Mouse (Mus musculus) left cerebral cortex, postnatal 10 days (tissue): ENCODE measurements around the gene Fbxl3. TPM values are rescaled to one million over a fixed set of nuclear protein-coding genes. Genes with fewer than 3 reads are reported as not detected.

Experiments
- DNase-seq, 2 experiments: peaks; one replicate each; pipeline ENCODE4 v3.0.0; 2021 to 2022; ENCODE audit warnings: low spot score in 2 of 2, mixed read lengths in 1 of 2; ENCODE audit errors: extremely low spot score in 1 of 2
- intact Hi-C: fragments of 180-260 bp; cut with DNase I; formaldehyde crosslinking; loops from one replicate; pipeline ENCODE4 v1.15.1; 2025
- total RNA-seq, 2 experiments: library from RNA; stranded (reverse); gene quantifications; 2 replicates each; pipeline ENCODE4 v1.2.3; 2021

Fbxl3 gene
- total RNA-seq, 2 experiments from 2014 or later: 62.5 to 70.3 TPM

DNA sequence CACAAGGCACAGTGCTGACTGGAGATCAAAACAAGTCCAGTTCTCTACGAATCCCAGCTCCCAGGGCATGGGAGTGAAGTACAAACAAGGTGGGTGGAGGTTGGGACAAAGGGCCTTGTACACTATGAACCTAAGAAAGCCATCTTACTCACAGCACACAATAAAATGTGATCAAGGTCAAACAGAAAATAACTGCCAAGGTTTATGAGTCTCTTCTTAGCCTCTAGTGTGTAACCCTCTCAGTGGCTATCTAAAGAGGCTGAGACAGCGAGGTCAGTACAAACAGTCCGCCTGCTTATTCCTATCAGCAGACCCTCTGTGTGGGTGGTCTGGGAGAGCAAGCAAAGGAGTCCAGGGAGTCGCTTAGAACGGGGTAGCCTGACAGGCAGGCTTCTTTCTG lies 11.5 kb downstream of the Fbxl3 start:
- intact Hi-C loops: no loop called here
- no peak for DNase-seq

DNA sequence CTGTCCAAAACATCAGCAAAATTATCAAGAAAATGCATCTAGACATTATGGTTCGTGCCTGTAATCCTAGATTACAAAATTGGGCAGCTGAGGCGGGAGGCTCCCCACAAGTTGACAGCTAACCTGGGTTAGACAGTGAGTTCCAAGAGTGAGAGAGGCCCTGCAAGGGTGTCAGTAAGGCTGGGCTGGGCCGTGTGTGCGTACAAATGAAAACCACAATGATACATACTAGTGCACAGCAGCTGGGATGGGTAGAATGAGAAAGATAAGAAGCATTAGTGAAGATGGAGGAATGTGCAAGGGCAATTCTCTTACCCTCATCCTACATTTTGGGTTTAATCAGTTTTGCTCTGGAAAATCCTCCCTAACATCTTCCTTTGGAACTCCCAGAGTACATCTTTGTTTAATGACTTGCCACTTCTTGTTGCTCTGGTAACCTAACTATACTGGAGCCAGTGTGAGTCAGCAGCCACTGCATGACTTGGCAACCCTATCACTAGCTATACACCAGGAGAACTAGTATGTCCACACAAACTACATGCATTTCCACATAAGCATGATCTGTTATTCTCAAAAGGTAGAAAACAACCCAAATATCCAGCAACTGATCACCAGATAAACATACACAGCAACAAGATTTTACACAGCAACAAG lies 12.6 kb downstream of the Fbxl3 start:
- DNase-seq: no peak
- intact Hi-C loops: no loop called here

DNA sequence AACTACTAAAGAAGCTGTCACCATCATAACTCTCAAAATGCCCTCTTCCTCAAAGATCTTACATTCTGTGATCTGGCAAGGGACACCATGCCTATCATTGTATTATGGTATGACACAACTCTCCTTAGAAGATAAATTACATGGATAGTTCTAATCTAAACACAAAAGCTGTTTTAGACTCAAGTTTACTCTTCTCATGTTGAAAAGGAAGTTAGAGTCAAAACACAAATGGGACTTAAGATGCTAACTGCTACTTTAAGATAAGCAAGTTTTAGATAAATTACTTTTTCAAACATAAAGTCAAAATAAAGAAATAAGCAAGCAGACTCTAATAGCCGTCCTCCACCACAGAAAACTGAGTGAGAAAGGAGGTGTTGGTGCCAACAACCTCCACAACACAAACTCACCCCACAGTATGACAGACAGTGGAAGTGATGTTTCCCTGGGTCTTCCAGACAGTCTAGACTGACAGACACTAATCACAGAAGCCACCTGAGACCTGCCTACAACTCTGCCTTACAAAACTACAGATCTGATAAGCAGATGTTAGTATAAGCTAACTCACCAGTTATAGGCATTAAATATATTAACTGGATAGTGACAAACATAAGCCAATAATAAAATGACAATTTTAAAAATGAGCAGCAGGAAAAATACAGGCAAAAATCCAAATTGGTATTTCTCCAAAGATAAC lies 13.4 kb downstream of the Fbxl3 start:
- intact Hi-C loops: no loop called here
- no peak for DNase-seq

DNA sequence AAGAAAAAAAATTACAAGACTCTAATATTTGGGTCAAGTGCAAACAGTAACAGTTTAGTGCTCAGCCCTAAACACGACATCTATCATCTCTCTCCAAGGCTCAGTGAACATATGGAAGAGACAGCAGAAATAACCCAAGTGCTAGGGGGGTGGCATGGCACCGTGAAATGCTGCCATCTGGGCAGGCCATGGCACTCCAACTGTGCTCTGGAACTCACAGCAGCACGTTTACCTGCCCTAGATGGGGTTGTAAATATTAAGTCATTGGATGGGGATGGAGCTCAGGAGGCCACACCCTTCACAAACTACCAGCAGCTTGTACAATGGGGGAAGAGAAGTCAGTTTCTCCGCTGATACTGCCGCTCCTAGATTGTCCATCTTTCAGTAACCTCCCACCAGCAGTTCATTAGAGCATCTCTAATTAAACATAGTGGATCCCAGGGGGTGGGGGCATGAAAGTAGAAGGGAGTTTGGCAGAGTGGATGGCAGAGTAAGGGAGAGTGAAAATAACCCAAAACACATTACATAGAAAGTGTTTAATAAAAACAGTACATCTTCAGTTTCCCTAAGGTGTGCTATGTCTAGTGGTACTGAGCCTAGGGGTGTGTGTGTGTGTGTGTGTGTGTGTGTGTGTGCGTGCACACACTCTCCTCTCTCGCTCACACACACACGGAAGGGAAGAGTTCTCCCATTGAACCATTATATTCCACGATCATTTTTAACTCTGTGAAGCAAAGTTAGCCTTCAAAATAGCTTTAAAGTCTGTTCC lies 20.0 kb downstream of the Fbxl3 start:
- no peak for DNase-seq
- intact Hi-C loops: loop anchor here (10.0 kb wide), 1 partner anchor 455 kb away; no protein-coding TSS in a partner anchor

DNA sequence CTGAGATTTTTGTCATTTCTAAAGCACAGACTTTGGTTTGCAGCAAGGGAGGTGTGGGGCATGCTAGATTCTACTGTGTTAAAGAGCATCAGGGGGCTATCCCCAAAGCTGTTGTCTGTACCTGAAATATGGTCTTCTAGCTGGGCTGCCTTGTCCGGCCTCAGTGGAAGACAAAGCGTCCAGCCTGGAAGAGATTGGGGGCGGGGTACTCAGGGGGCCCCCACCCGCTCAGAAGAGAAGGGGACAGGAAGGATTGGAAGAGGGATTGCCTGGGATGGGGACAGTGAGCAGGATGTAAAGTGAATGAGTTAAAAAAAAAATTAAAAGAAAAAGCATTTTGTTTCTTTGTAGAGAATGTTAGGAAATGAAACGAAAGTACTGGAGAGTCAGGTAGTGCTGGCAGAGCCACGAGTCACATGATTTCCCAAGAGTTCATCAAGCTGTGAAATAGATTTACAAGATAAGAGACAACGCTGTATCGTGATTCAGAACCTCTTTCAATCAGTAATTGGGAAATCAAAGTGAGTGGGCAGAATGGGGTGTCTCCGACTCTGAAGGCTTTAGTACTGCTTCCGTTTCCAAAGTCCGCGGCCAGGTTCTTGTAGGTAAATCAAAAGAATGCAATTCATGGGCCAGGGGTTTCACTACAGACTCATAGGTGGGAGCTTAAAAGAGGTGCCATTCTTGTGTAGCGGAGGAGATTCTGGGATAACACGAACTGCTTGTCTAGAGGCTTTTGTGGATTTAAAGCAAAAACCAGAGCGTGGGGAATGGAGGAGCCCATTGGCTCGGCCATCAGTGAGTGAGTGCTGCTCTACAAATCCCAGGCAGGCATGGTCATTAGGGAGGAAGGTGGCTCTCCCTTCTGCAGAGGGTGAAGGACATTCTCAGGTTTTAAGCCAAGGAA lies 21.1 kb downstream of the Fbxl3 start:
- intact Hi-C loops: loop anchor here (10.0 kb wide), 1 partner anchor 457 kb away; no protein-coding TSS in a partner anchor
- DNase-seq: no peak

DNA sequence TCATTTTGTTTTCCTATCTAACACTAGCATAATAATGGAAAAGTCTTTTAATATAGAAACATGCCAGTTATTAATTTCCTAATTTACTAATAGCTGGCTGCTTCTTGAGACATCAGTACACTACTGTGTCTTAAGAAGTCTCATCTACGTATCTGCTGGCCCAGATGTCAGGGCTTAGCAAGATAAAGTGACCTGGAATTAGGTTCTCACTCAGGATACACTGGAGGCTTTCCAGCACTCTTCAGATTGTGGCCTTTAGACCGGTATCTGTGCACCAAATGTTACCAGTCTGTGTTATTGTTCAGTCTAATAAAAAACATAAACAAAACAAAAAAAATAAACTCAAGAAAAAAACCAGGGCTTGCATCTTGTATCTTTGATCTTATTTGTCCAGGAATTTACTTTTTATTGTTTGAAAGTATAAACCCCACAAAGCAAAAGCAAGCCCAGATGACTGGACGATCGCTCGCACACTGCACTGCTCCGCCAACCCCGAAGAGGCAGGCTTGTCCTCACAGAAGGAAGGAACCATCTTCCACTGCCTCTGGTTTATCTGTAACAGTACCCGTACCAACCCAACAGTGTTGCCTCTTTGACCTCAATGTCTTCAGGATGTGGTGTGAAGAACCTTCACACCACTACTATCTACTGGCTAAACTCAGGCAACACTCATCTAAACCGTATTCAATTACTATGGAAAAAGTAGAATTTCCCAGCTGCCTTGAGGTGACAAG lies 21.9 kb downstream of the Fbxl3 start:
- intact Hi-C loops: loop anchor here (10.0 kb wide), 1 partner anchor 457 kb away; no protein-coding TSS in a partner anchor

DNA sequence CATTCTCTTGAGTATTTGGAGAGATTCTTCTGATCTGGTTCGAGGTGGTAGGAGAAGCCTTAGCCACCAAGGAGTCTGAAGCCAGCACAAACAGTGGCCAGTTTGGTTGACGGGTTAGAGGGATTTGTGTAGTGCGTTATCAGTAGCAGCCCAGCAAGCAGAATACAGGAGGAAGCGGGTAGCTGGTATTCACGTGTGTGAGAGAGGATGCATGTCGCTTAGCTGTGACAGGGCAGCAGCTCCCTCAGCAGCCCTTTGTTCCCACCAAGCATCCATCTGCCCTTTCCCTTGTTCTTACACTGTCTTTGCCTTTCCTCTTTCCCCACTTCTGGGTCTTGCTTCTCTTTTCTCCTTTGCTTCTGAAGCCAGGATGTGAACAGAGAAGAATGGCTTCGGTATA lies 24.2 kb downstream of the Fbxl3 start:
- intact Hi-C loops: loop anchor here (10.0 kb wide), 1 partner anchor 460 kb away; no protein-coding TSS in a partner anchor

More for the DNA sequence above, 21.9 kb downstream of the Fbxl3 start:
- no peak for DNase-seq

DNA sequence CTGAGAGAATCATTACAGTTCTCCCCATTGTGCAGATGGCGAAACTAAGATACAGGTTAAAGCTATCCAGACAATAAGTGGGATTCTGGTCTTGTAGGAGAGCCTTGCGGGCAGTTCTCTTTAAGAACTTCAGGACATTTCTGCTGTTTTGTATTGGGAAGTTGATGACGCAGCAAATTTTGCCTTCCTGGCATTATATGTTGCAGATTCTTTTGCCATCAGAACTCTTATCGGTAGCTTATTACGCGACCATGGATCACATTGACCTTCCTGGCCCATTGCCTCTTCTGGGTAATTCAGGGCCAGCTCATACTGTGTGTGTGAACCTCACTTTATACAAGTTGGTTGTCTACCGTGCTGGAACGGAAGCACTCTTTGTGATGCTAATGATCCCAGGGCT lies 25.5 kb downstream of the Fbxl3 start:
- DNase-seq: no peak
- intact Hi-C loops: loop anchor here (10.0 kb wide), 1 partner anchor 461 kb away; no protein-coding TSS in a partner anchor

More for the DNA sequence above, 24.2 kb downstream of the Fbxl3 start:
- DNase-seq: no peak

DNA sequence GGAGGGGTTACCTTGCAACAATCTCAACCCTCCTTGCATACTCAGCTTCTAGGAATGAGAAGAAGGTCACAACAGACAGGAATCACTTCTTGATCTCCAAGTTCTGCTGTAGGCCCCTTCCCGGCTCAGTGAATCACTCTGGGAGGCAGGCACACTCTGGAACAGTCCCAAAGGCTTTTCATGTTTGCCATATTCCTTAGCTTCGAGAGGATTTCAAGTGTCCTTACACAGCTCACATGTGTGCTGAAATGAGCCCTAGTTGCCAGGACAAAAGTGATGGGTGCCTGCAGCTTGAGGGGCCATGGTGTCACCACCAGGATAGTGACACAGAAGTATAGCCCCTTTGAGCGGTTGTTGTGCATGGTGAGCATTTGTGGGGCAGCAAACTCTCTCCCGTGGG lies 26.6 kb downstream of the Fbxl3 start:
- no peak for DNase-seq
- intact Hi-C loops: loop anchor here (10.0 kb wide), 1 partner anchor 462 kb away; no protein-coding TSS in a partner anchor

DNA sequence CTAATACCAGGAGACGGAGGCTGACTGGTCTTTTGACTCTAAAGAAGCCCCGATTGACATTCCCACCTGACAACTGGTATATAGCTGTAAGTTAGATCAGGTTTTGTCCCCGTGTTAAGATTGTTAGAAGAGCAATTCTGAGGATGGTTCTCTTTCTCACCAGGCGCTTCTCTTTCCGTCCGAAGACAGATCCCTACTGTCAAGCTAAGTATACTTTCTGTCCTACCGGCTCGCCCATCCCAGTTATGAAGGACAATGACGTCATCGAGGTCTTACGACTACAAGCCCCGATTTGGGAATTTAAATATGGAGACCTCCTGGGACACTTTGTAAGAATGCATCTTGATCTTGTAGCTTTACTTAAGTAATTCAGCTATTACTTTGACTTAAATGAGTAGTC lies 27.9 kb downstream of the Fbxl3 start:
- no peak for DNase-seq
- intact Hi-C loops: loop anchor here (10.0 kb wide), 1 partner anchor 463 kb away; no protein-coding TSS in a partner anchor

DNA sequence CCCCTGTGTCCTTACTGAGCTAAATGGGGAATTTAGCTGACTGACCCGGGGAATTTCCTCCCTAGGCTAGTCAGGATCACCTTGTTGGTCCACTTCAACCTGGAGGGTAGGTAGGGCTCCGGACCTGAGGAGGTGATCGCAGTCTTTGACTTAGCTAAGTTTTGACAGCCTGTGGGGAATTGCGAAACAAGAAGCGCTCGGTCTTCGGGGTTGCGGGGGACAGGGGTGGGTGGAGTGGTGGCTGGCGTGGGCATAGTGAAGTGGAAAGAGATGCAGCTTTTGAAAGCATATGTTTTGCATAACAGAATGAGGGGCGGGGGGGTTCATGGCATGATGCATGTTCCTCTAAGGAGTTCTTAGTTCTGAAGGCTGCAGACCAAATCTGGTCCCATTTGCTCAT lies 28.6 kb downstream of the Fbxl3 start:
- no peak for DNase-seq
- intact Hi-C loops: loop anchor here (10.0 kb wide), 1 partner anchor 464 kb away; no protein-coding TSS in a partner anchor

DNA sequence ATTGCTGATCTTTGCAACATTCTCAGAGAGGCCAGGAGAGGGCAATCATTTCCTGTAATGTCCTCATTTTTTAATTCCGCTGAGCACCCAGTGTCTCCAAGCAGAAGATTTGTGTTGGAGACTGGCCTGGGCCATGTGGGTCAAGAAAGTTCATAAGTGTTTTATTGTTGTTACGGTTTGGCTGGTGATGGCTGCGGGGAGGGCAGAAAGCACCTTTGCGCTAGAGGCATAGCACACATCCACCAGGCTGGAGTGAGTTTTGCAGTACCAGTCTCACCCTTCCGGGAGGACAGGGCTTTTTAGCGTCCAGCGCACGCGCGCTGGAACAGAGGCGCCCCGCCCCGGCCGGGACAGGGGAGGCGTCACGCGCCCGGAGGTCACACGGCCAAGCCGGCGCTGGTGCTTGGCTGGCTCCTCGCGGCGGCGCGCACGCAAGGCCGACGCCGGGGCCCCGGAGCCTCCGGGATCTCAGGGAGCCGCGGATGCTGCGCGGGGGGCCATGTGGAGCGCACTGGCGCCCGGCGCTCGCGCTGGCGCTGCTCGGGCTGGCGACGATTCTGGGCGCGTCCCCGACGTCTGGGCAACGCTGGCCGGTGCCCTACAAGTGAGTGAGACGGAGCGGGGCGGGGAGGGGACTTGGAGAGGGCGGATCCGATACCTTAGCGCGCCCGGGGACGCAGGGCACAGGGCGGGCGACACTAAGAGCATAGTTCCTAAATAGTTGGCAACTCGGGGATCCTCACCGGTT lies 29.3 kb downstream of the Fbxl3 start, which contains the start of gene Cln5:
TSS of gene Cln5 (plus strand) at position 353 of the 748 bp plus-strand sequence.
- peak; percentile 79 to 97 for DNase-seq
- intact Hi-C loops: loop anchor here (10.0 kb wide), 1 partner anchor 465 kb away; no protein-coding TSS in a partner anchor

DNA sequence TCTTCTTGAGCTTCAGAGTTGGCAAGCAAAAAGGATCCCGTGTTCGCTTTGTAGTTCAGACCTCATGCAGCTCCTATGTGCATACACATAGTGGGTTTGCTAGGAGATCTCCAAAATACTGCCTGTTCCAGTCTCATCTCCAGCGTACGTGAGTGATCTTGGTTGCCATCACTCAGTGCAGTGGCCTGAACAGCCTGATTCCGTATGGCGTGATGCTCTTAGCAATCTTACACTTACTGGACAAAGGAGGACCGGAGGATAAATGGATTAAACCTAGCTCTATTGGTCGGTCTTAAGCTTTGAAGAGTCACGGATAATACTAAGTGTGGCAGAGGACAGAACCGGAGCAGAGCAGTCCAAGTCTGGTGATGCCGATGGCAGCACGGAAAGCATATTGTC lies 29.9 kb downstream of the Fbxl3 start:
- DNase-seq: no peak
- intact Hi-C loops: no loop called here

DNA sequence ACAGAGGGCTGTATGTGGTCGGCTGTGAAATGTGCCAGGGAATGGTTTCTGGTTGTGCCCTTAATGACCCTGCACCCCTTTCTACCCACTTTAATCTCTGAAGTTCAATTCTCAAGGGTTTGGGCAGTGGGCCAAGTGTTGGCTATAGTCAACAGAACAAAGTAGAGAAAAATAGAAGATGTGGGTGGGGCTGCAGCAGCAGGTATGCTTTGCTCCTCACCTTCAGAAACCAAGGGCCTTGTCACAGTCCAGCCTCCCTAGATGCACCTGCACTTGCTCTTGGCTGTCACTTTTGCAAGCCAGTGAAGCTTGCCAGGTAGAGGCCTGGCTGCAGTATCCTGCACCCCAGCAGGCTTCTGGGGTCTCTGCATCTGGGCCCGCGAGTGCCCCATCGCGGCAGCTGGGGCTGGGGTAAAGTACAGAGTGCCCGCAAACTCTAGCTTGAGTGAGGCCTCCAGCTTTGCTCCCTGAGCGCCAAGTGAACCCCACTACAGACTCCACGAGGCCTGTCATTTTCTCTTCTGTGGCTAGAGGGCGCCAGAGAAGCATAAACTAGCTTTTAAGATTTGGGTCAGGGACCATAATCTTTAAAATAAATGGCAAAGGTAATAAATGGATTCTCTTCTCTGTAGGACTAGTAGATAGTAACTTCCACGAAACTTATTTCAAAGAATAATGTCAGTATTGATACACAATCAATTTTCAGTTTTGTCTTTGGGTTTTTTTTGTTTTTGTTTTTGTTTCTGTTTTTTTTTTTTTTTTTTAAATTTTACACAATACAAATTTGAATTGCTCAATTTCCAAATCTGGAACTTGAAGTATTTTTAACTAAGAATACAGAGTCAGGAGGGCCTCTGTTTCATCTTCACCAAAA lies 33.8 kb downstream of the Fbxl3 start:
- intact Hi-C loops: no loop called here
- peak; percentile 58 to 71 for DNase-seq

DNA sequence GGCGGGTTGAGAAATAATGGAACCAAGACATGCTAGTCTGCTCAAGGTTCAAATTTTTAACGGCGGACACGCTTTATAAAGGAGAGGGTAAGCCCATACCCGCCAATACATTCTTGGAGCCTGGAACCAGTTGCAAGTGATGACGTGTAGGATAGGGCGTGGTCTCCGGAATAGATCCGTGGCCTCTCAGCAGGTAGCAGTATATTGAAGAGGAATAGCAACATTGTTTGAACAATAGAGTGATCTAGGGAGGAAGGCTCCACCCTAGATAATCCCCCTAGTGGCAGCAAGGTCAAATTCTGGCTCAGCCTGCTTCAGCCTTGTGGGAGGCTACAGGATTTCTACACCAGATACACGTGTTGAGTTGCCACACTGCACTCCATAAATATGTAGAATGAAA lies 39.9 kb downstream of the Fbxl3 start:
- intact Hi-C loops: no loop called here
- DNase-seq: no peak

DNA sequence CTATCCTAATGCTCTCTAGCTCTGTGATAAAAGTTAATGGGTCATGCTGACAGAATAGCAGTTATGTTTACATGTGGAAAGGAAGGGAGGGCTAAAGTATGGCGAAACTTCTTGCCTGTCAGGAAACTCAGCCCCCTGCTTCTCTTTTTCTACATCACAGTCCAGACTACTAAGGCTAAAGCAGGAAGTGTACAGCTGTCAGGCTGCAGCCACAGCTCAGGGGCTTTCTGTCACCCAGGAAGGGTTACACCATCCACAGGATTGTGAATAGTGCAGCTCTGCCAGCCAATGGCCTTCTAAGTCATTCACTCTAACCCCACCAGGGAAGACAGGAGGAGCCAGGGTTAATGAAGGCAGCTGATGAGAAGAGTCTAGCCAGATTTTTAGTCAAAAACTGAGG lies 40.4 kb downstream of the Fbxl3 start:
- intact Hi-C loops: no loop called here
- no peak for DNase-seq
